Mouse (Mus musculus) liver, postnatal 0 days (tissue): ENCODE results near the gene Cpa2.

Experiments used
- CTCF ChIP-seq: sonication (generic); IDR thresholded peaks from 2 replicates; pipeline ENCODE4 v1.5.1; 2016; ENCODE audit warnings: antibody characterized with exemption, low read depth
- EP300 ChIP-seq: IDR thresholded peaks from 2 replicates; pipeline ENCODE4 v1.6.1; 2016; ENCODE audit warnings: antibody characterized with exemption, low read depth, mild to moderate bottlenecking

- TF ChIP-seq EP300 (no peak), CTCF (no peak)
These were observed 14.7 kb downstream of the Cpa2 start for GRCm38 (mm10) chr6:30556080-30556479.
